Mouse (Mus musculus) MEL (cell line): ENCODE data around the gene Icos. TPM values are rescaled to one million over a fixed set of nuclear protein-coding genes. Genes with fewer than 3 reads are reported as not detected.

Experiments
- DNase-seq: peaks from one replicate; pipeline ENCODE4 v3.0.0; 2011; ENCODE audit warnings: low read depth, low spot score
- H3K27ac ChIP-seq: 2 replicates; pipeline ENCODE4 v1.5.1; 2012; ENCODE audit warnings: low read depth, mild to moderate bottlenecking, control low read depth, low read length, moderate library complexity; ENCODE audit not compliant: control insufficient read depth
- H3K27me3 ChIP-seq, 2 experiments: fragments of 150-350 bp in 1 of 2; sonication (generic) in 1 of 2; 2 replicates each; pipeline ENCODE4 v1.6.1; 2012; ENCODE audit warnings: low read length in 2 of 2, mild to moderate bottlenecking in 2 of 2, improper control_type of control experiment in 1 of 2, moderate library complexity in 1 of 2; ENCODE audit not compliant: insufficient read depth in 2 of 2, control insufficient read depth in 1 of 2
- H3K36me3 ChIP-seq, 2 experiments: 2 replicates each; pipeline ENCODE4 v1.6.1; 2012 to 2014; ENCODE audit warnings: low read length in 2 of 2, improper control_type of control experiment in 1 of 2, inconsistent platforms in 1 of 2, mild to moderate bottlenecking in 1 of 2; ENCODE audit not compliant: insufficient read depth in 2 of 2, control insufficient read depth in 1 of 2
- H3K4me1 ChIP-seq, 2 experiments: fragments of 150-350 bp in 1 of 2; sonication (generic) in 1 of 2; 2 replicates each; pipeline ENCODE4 v1.6.1; 2012; ENCODE audit warnings: low read length in 2 of 2, improper control_type of control experiment in 1 of 2, mild to moderate bottlenecking in 1 of 2; ENCODE audit not compliant: insufficient read depth in 2 of 2, control insufficient read depth in 1 of 2
- H3K4me3 ChIP-seq, 2 experiments: fragments of 150-350 bp in 1 of 2; sonication (generic) in 1 of 2; 2 replicates each; pipeline ENCODE4 v1.5.1; 2012; ENCODE audit warnings: low read depth in 2 of 2, low read length in 2 of 2, mild to moderate bottlenecking in 2 of 2, moderate library complexity in 2 of 2, control low read depth in 1 of 2, improper control_type of control experiment in 1 of 2; ENCODE audit not compliant: control insufficient read depth in 1 of 2, insufficient read depth in 1 of 2
- H3K79me2 ChIP-seq: 2 replicates; pipeline ENCODE4 v1.6.1; 2012; ENCODE audit warnings: mild to moderate bottlenecking, low read length, moderate library complexity; ENCODE audit not compliant: control insufficient read depth, poor library complexity, insufficient read depth
- H3K9ac ChIP-seq: 2 replicates; pipeline ENCODE4 v1.6.1; 2012; ENCODE audit warnings: low read depth, mild to moderate bottlenecking, control low read depth, low read length, moderate library complexity; ENCODE audit not compliant: control insufficient read depth, poor library complexity, severe bottlenecking
- H3K9me3 ChIP-seq: fragments of 150-350 bp; sonication (generic); replicated peaks from 2 replicates; pipeline ENCODE4 v1.6.1; 2012; ENCODE audit warnings: mild to moderate bottlenecking, low read length, improper control_type of control experiment, moderate library complexity; ENCODE audit not compliant: insufficient read depth
- UBTF ChIP-seq: IDR thresholded peaks from 2 replicates; pipeline ENCODE4 v1.6.1; 2012; ENCODE audit warnings: low read depth, mild to moderate bottlenecking, inconsistent platforms, low read length, improper control_type of control experiment, moderate library complexity, borderline replicate concordance; ENCODE audit not compliant: insufficient read depth
- polyA plus RNA-seq, 2 experiments: library from polyadenylated mRNA; stranded (reverse) in 1 of 2; unstranded in 1 of 2; fragments of >175 nt in 1 of 2; fragments of >200 nt in 1 of 2; gene quantifications; 2 replicates each; pipeline versions ENCODE4 v1.2.1 to v1.2.4; 2012; ENCODE audit warnings: low replicate concordance in 2 of 2, low read depth in 1 of 2; ENCODE audit not compliant: insufficient read length in 2 of 2, insufficient read depth in 1 of 2, missing spikeins in 1 of 2
- total RNA-seq: library from RNA; depleted of rRNA; stranded (reverse); fragments of 300-350 nt; gene quantifications from 2 replicates; pipeline ENCODE4 v1.2.3, GENCODE M21; 2012; rRNA removed

Icos gene
- total and polyA plus RNA-seq, 3 experiments, result not detected

GRCm38 (mm10) chr1:61047336-61047735, 69.6 kb downstream of the Icos start:
- Histone ChIP-seq H3K27ac (no peak overlapping the region), H3K36me3 (no peaks in the 10 kb centered on the region), H3K79me2 (no peaks in the 10 kb centered on the region), H3K9me3 (no peaks in the 10 kb centered on the region), H3K27me3 (no peaks in the 10 kb centered on the region), H3K4me3 (no peak overlapping the region), H3K9ac (no peak overlapping the region), H3K4me1 (no peaks in the 10 kb centered on the region)
- TF ChIP-seq UBTF, result no peak
- no peak for DNase-seq

Other genes starting within 250 kb of the Icos start
- gene Ctla4, start 90.9 kb upstream of the Icos start, total RNA-seq, result not detected in 2 replicates
- not detected for gene Ctla4, start 90.9 kb upstream of the Icos start, polyA plus RNA-seq